Mouse (Mus musculus) gastrocnemius, postnatal 4 days (tissue): ENCODE measurements around the gene Thbs2. TPM values are rescaled to one million over a fixed set of nuclear protein-coding genes. Genes with fewer than 3 reads are reported as not detected.

Experiments
- DNase-seq, 2 experiments: peaks; one replicate each; pipeline ENCODE4 v3.0.0; 2021 to 2022; ENCODE audit warnings: low spot score in 2 of 2, mixed read lengths in 2 of 2
- total RNA-seq, 2 experiments: library from RNA; stranded (reverse); gene quantifications; 2 replicates each; pipeline ENCODE4 v1.2.3; 2021

Gene Thbs2
- total RNA-seq, 2 experiments from 2014 or later: 134 to 155 TPM

- DNase-seq: peak; percentile 60 to 80
Measured at GRCm38 (mm10) chr17:14640351-14641115, 53.5 kb downstream of the Thbs2 start.

GRCm38 (mm10) chr17:14635546-14636323, 58.3 kb downstream of the Thbs2 start:
- no peak for DNase-seq

- no peak for DNase-seq
Measured at GRCm38 (mm10) chr17:14628901-14629300, 65.1 kb downstream of the Thbs2 start.

- peak in 1 of 2 experiments; percentile 43 for DNase-seq
Measured at GRCm38 (mm10) chr17:14627828-14628338, 66.2 kb downstream of the Thbs2 start.

GRCm38 (mm10) chr17:14624433-14624832, 69.6 kb downstream of the Thbs2 start:
- no peak for DNase-seq

GRCm38 (mm10) chr17:14621006-14621405, 73.0 kb downstream of the Thbs2 start:
- peak in 1 of 2 experiments; percentile 7 for DNase-seq

GRCm38 (mm10) chr17:14620037-14620436, 74.0 kb downstream of the Thbs2 start:
- DNase-seq: no peak

GRCm38 (mm10) chr17:14619038-14619437, 75.0 kb downstream of the Thbs2 start:
- DNase-seq: no peak

Other genes starting within 250 kb of the Thbs2 start
- gene Wdr27, start 248.9 kb upstream of the Thbs2 start, total RNA-seq: 1 to 10 TPM; 3.5 to 4.2 TPM
- 10 to 100 TPM; 24.3 to 25.3 TPM for gene 1600012H06Rik, start 248.9 kb upstream of the Thbs2 start, total RNA-seq